Mouse (Mus musculus) testis, adult 2 months (tissue): ENCODE measurements around the gene Ubl4a. TPM values are rescaled to one million over a fixed set of nuclear protein-coding genes. Genes with fewer than 3 reads are reported as not detected.
A peak's percentile ranks its signal among the peaks of the same experiment; 100 is the strongest.

Experiments
- H3K27ac ChIP-seq: fragments of 200-500 bp; 2 replicates; pipeline ENCODE4 v1.5.1; 2012; ENCODE audit warnings: low read depth, low read length; ENCODE audit not compliant: control insufficient read depth, insufficient read depth
- H3K27me3 ChIP-seq: fragments of 200-500 bp; 2 replicates; pipeline ENCODE4 v1.6.1; 2012; ENCODE audit warnings: mild to moderate bottlenecking, low read length, moderate library complexity; ENCODE audit not compliant: control insufficient read depth, insufficient read depth
- H3K36me3 ChIP-seq: fragments of 200-500 bp; 2 replicates; pipeline ENCODE4 v1.6.1; 2012; ENCODE audit warnings: mild to moderate bottlenecking, low read length; ENCODE audit not compliant: control insufficient read depth, insufficient read depth
- H3K4me1 ChIP-seq: fragments of 200-500 bp; 2 replicates; pipeline ENCODE4 v1.6.1; 2012; ENCODE audit warnings: low read length; ENCODE audit not compliant: control insufficient read depth, insufficient read depth
- H3K4me3 ChIP-seq: fragments of 200-500 bp; 2 replicates; pipeline ENCODE4 v1.5.1; 2012; ENCODE audit warnings: low read depth, mild to moderate bottlenecking, low read length, moderate library complexity, mixed read lengths; ENCODE audit not compliant: control insufficient read depth
- CTCF ChIP-seq: fragments of 200-500 bp; IDR thresholded peaks from 2 replicates; pipeline ENCODE4 v1.5.1; 2012; ENCODE audit warnings: low read depth, mild to moderate bottlenecking, inconsistent platforms, low read length, moderate library complexity; ENCODE audit not compliant: control insufficient read depth, insufficient read depth, insufficient replicate concordance
- POLR2A ChIP-seq: fragments of 200-500 bp; IDR thresholded peaks from 2 replicates; pipeline ENCODE4 v1.6.1; 2012; ENCODE audit warnings: low read depth, mild to moderate bottlenecking, inconsistent platforms, low read length, moderate library complexity; ENCODE audit not compliant: control insufficient read depth
- polyA plus RNA-seq: library from polyadenylated mRNA; depleted of rRNA; stranded (reverse); fragments of >200 nt; gene quantifications from 2 replicates; pipeline ENCODE4 v1.2.3, GENCODE M21; 2012; rRNA removed

The Ubl4a gene
- 11.5 and 13.2 TPM in 2 replicates for polyA plus RNA-seq

- TF ChIP-seq POLR2A = peak; percentile 69
- TF ChIP-seq CTCF = no peak
- peak within 1 kb of the TSS; percentile 93 for H3K27ac ChIP-seq
- H3K27me3 ChIP-seq = no peaks in the 10 kb centered on the region
- no peaks in the 10 kb centered on the region for H3K36me3 ChIP-seq
- no peaks in the 10 kb centered on the region; the same call in 1 of the 2 replicates for H3K4me1 ChIP-seq
- peak within 1 kb of the TSS; percentile 92 for H3K4me3 ChIP-seq
These were observed at the start of gene Ubl4a, which contains the start of gene Slc10a3 for GRCm38 (mm10) chrX:74372888-74373549. Gene Ubl4a, minus strand, starts transcription at chrX:74373218. Gene Slc10a3, minus strand, starts transcription at chrX:74373349.

- H3K27me3 ChIP-seq = no peaks in the 10 kb centered on the region
- H3K4me1 ChIP-seq = no peaks in the 10 kb centered on the region
- TF ChIP-seq CTCF (no peak), POLR2A (no peak)
- no peak overlapping the region for H3K4me3 ChIP-seq
- no peaks in the 10 kb centered on the region for H3K36me3 ChIP-seq
- no peak overlapping the region for H3K27ac ChIP-seq
These were observed 40.4 kb upstream of the Ubl4a start for GRCm38 (mm10) chrX:74413377-74413776.

GRCm38 (mm10) chrX:74408340-74408739 is 35.3 kb upstream of the Ubl4a start:
- no peaks in the 10 kb centered on the region for H3K36me3 ChIP-seq
- no peaks in the 10 kb centered on the region for H3K4me1 ChIP-seq
- TF ChIP-seq CTCF (no peak), POLR2A (no peak)
- H3K27me3 ChIP-seq = no peaks in the 10 kb centered on the region
- no peak overlapping the region for H3K27ac ChIP-seq
- H3K4me3 ChIP-seq = no peak overlapping the region

GRCm38 (mm10) chrX:74400136-74400535 is 27.1 kb upstream of the Ubl4a start:
- Histone ChIP-seq H3K27ac (no peak overlapping the region), H3K4me3 (no peak overlapping the region), H3K4me1 (no peaks in the 10 kb centered on the region), H3K27me3 (no peaks in the 10 kb centered on the region), H3K36me3 (no peaks in the 10 kb centered on the region)
- TF ChIP-seq POLR2A (no peak), CTCF (no peak)

GRCm38 (mm10) chrX:74392535-74393443 is 19.8 kb upstream of the Ubl4a start, which contains the start of the genes Fam3a and Ikbkg:
Gene Fam3a, minus strand, starts transcription at chrX:74393272.
Gene Ikbkg, plus strand, starts transcription at chrX:74393290.
- Histone ChIP-seq H3K36me3 (no peaks in the 10 kb centered on the region), H3K27ac (peak within 1 kb of the TSS; percentile 36; the same call in 1 of the 2 replicates), H3K4me1 (peaks cover 3% of the 10 kb centered on the region), H3K27me3 (no peaks in the 10 kb centered on the region), H3K4me3 (peak within 1 kb of the TSS; percentile 77)
- peak; percentile 39; the same call in 1 of the 2 replicates for TF ChIP-seq POLR2A
- no peak for TF ChIP-seq CTCF

- Histone ChIP-seq H3K27me3 (no peaks in the 10 kb centered on the region), H3K36me3 (no peaks in the 10 kb centered on the region), H3K4me1 (peaks cover 3% of the 10 kb centered on the region), H3K4me3 (no peak overlapping the region), H3K27ac (no peak overlapping the region)
- TF ChIP-seq CTCF (no peak), POLR2A (no peak)
These were observed 15.1 kb upstream of the Ubl4a start for GRCm38 (mm10) chrX:74388153-74388552.

- no peaks in the 10 kb centered on the region for H3K36me3 ChIP-seq
- no peaks in the 10 kb centered on the region for H3K4me1 ChIP-seq
- H3K27ac ChIP-seq = no peak overlapping the region
- H3K4me3 ChIP-seq = no peak overlapping the region
- H3K27me3 ChIP-seq = no peaks in the 10 kb centered on the region
- TF ChIP-seq CTCF (no peak), POLR2A (no peak)
These were observed 11.4 kb upstream of the Ubl4a start for GRCm38 (mm10) chrX:74384451-74384850.
